Mouse (Mus musculus) intestine, postnatal 0 days (tissue): ENCODE data around the gene Nek11. TPM values are rescaled to one million over a fixed set of nuclear protein-coding genes. Genes with fewer than 3 reads are reported as not detected.
A peak's percentile ranks its signal among the peaks of the same experiment; 100 is the strongest.

Experiments used
- ATAC-seq: fragments of 200-750 bp; cut with Nextera tagmentation; 2 replicates; pipeline ENCODE4 v1.8.0; 2017; ENCODE audit warnings: mild to moderate bottlenecking, moderate TSS enrichment, moderate library complexity
- H3K27ac ChIP-seq: fragments of 300-500 bp; sonication (generic); 2 replicates; pipeline ENCODE4 v1.5.1; 2014; ENCODE audit warnings: mild to moderate bottlenecking, low read depth, low read length, moderate library complexity
- H3K27me3 ChIP-seq: fragments of 300-500 bp; sonication (generic); replicated peaks from 2 replicates; pipeline ENCODE4 v1.6.1; 2014; ENCODE audit warnings: low read length, mixed read lengths; ENCODE audit not compliant: control insufficient read depth, insufficient read depth
- H3K36me3 ChIP-seq: fragments of 300-500 bp; sonication (generic); 2 replicates; pipeline ENCODE4 v1.6.1; 2014; ENCODE audit warnings: mild to moderate bottlenecking, moderate library complexity; ENCODE audit not compliant: control insufficient read depth, insufficient read depth
- H3K4me1 ChIP-seq: fragments of 300-500 bp; sonication (generic); replicated peaks from 2 replicates; pipeline ENCODE4 v1.6.1; 2014; ENCODE audit warnings: antibody characterized with exemption, low read length, mixed read lengths; ENCODE audit not compliant: control insufficient read depth, insufficient read depth
- H3K4me2 ChIP-seq: fragments of 300-500 bp; sonication (generic); replicated peaks from 2 replicates; pipeline ENCODE4 v1.6.1; 2014; ENCODE audit warnings: low read depth, mild to moderate bottlenecking, moderate library complexity
- H3K4me3 ChIP-seq: fragments of 300-500 bp; sonication (generic); 2 replicates; pipeline ENCODE4 v1.5.1; 2014; ENCODE audit warnings: low read depth, low read length
- H3K9ac ChIP-seq: fragments of 300-500 bp; sonication (generic); 2 replicates; pipeline ENCODE4 v1.6.1; 2014; ENCODE audit warnings: mild to moderate bottlenecking, low read depth, low read length
- H3K9me3 ChIP-seq: fragments of 300-500 bp; sonication (generic); 2 replicates; pipeline ENCODE4 v1.6.1; 2016; ENCODE audit warnings: mixed run types; ENCODE audit not compliant: control insufficient read depth
- CTCF ChIP-seq: sonication (generic); IDR thresholded peaks from 2 replicates; pipeline ENCODE4 v1.5.1; 2016; ENCODE audit warnings: low read depth, mild to moderate bottlenecking, control low read depth, antibody characterized with exemption, moderate library complexity
- WGBS: fragments of 180-500 bp; shearing (Covaris S2); extraction: QIAGEN DNeasy Blood & Tissue Kit; methylation state at CpG from one replicate; pipeline ENCODE4 v1.1.7; 2014; 5-methylcytosine and 5-hydroxymethylcytosine counted together
- polyA plus RNA-seq: library from polyadenylated mRNA; unstranded; fragments of >200 nt; fragmentation: Nextera tagmentation; extraction: Ambion mirVana; gene quantifications from 2 replicates; pipeline ENCODE4 v1.2.1, GENCODE M21; 2015

The Nek11 gene
- 0.04 and 0.08 TPM in 2 replicates for polyA plus RNA-seq

DNA sequence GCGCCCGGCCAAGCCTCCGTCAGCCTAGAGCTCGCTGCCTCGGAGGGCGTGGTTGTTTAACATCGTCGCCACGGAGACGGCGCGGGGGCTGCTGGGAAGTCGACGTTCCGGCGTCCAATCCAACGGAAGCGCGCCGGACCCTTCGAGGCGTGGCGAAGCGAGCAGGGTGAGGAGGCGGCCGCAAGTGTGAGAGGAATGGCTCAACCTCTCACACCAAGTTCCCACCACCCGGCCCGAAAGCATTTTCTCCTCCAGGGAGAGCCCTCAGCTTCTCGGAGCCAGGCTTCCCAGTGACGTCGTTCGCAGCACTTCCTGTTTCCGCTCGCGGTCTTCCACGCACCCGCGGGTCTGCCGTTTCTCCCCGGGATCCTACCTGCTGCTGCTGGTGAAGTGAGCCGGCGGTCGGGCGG is at the start of gene Nek11, which contains the start of gene Aste1:
Gene Nek11 (minus strand): TSS at position 307 of the 410 bp plus-strand sequence.
Gene Aste1 (plus strand): TSS at position 175 of the 410 bp plus-strand sequence.
- Histone ChIP-seq H3K36me3 (peaks cover 7% of the 10 kb centered on the region), H3K9me3 (no peaks in the 10 kb centered on the region), H3K4me1 (peaks cover 4% of the 10 kb centered on the region; the same call in 1 of the 2 replicates), H3K27me3 (no peaks in the 10 kb centered on the region), H3K4me3 (peak within 1 kb of the TSS; percentile 60), H3K27ac (peak within 1 kb of the TSS; percentile 93), H3K9ac (peak within 1 kb of the TSS; percentile 63), H3K4me2 (peak within 1 kb of the TSS; percentile 72)
- WGBS = under 1% methylated on average over 44 of the region's 44 CpGs
- TF ChIP-seq CTCF = peak; percentile 48
- ATAC-seq = peak; percentile 99

DNA sequence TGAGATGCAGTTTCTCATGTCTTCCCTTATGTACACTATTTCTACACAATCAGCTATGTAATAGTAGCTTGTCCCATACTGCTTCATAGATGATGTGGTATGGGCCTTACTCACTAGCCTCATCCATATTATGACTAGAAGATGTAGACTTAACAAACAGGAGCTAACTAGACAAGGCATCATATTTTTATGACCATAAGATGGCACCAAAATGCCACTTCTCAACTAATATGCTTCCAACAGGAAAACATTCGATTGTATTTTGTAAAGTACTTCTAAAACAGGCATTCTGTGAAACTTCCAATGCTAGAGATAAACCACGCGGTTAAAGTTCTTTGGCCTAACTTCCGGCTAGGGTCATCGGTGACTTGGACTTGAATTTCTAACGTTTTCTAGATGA is 13.2 kb upstream of the Nek11 start:
- no peak overlapping the region for H3K4me2 ChIP-seq
- H3K4me3 ChIP-seq = no peak overlapping the region
- no peak overlapping the region for H3K9ac ChIP-seq
- H3K27ac ChIP-seq = no peak overlapping the region
- no peaks in the 10 kb centered on the region for H3K4me1 ChIP-seq
- H3K9me3 ChIP-seq = no peaks in the 10 kb centered on the region
- H3K36me3 ChIP-seq = peaks cover 38% of the 10 kb centered on the region
- no peak for ATAC-seq
- H3K27me3 ChIP-seq = no peaks in the 10 kb centered on the region
- TF ChIP-seq CTCF = peak; percentile 24; the same call in 1 of the 2 replicates
- WGBS = 92% methylated on average over 6 of the region's 6 CpGs

DNA sequence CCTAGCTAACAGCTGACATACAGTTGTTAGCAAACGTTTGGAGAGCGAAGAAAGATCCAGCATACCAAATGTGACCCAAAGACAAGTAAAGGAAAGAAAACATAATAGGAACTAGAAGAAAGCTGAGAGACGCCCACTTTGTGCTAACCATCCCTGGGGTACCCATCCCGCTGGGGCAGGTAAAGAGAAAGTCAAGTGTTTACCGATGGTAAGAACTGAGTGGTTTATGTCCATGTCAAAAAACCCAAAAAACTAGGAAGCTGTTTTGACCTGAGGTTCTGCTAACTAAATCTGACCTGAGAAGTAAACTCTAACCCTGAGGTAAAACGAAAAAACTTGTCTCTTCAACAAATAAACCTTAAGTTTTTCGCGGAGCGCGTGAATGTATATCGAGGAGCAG is 604 bp downstream of the Nek11 start:
- 10% methylated on average over 11 of the region's 11 CpGs for WGBS
- Histone ChIP-seq H3K4me1 (peaks cover 4% of the 10 kb centered on the region; the same call in 1 of the 2 replicates), H3K27me3 (no peaks in the 10 kb centered on the region), H3K4me3 (peak overlapping the region; percentile 60), H3K36me3 (peaks cover 7% of the 10 kb centered on the region), H3K9me3 (no peaks in the 10 kb centered on the region), H3K4me2 (peak overlapping the region; percentile 72), H3K27ac (no peak overlapping the region), H3K9ac (no peak overlapping the region)
- ATAC-seq = peak; percentile 5; the same call in 1 of the 2 replicates
- no peak for TF ChIP-seq CTCF

DNA sequence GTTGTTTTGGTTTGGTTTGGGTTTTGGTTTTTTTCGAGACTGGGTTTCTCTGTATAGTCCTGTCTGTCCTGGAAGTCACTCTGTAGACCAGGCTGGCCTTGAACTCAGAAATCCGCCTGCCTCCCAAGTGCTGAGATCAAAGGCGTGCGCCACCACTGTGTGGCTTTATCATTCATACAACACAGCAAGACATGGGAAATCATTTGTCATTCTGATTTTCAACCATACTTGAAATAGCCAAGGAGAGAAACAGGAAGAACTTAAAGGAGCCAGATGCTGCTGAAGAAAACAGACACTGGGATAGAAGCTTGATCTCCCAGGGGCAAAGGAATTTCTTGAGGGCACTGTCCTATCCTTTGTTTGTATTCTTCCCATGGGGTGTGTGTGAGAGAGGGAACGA is 4.7 kb downstream of the Nek11 start:
- H3K4me1 ChIP-seq = no peaks in the 10 kb centered on the region
- no peaks in the 10 kb centered on the region for H3K36me3 ChIP-seq
- H3K9me3 ChIP-seq = no peaks in the 10 kb centered on the region
- H3K9ac ChIP-seq = no peak overlapping the region
- ATAC-seq = no peak
- no peak overlapping the region for H3K4me2 ChIP-seq
- WGBS = 56% methylated on average over 5 of the region's 5 CpGs
- H3K27ac ChIP-seq = no peak overlapping the region
- no peaks in the 10 kb centered on the region for H3K27me3 ChIP-seq
- no peak overlapping the region for H3K4me3 ChIP-seq
- TF ChIP-seq CTCF = no peak

DNA sequence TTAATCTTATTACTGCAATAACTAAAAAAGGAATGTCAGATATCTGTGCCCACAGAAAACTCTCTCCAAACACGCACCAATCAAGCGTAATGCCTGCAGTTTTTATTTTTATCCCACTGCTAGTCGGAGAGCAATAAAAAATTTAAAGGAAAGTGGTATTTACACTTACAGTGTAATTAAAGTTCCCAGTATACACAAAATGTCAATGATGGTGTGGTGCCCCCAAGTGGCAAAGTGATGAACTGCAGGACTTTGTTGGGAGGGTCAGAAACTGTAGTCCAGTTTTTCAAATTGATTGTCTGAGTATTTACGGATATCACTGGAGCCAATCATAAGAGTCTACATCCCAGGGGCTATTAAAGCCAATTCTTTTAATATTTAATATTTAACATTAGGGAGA is 6.0 kb downstream of the Nek11 start:
- no peak overlapping the region for H3K4me3 ChIP-seq
- peak; percentile 87 for TF ChIP-seq CTCF
- H3K4me1 ChIP-seq = no peaks in the 10 kb centered on the region
- 10% methylated on average over 4 of the region's 4 CpGs for WGBS
- H3K27me3 ChIP-seq = no peaks in the 10 kb centered on the region
- no peak overlapping the region for H3K4me2 ChIP-seq
- H3K9ac ChIP-seq = no peak overlapping the region
- ATAC-seq = no peak
- no peaks in the 10 kb centered on the region for H3K36me3 ChIP-seq
- no peaks in the 10 kb centered on the region for H3K9me3 ChIP-seq
- no peak overlapping the region for H3K27ac ChIP-seq

DNA sequence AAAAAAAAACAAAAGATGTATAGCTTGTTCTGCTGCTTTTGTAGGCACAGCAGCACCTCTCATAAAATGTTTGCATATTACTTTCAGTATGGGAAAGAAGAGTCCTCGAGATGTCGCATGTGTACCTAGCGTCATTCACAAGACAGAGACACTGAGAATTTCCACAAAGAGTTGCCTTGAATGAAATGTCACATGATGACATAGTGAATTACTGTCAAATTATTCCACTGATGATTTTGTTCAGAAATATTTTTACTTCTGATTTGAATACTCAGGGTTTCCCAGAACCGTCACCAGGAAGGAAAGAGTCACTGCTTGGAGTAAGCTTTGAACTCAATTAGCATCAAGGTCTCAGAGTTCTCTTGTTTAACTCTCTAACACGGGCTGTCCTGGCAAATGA is 7.9 kb downstream of the Nek11 start:
- H3K4me2 ChIP-seq = no peak overlapping the region
- no peak for ATAC-seq
- H3K36me3 ChIP-seq = no peaks in the 10 kb centered on the region
- TF ChIP-seq CTCF = no peak
- no peaks in the 10 kb centered on the region for H3K9me3 ChIP-seq
- WGBS = 80% methylated on average over 5 of the region's 5 CpGs
- H3K4me1 ChIP-seq = no peaks in the 10 kb centered on the region
- H3K4me3 ChIP-seq = no peak overlapping the region
- no peaks in the 10 kb centered on the region for H3K27me3 ChIP-seq
- no peak overlapping the region for H3K9ac ChIP-seq
- no peak overlapping the region for H3K27ac ChIP-seq
